Mouse (Mus musculus) hindbrain, embryonic 14.5 days (tissue): Measurements from ENCODE around the gene Bmp5. TPM values are rescaled to one million over a fixed set of nuclear protein-coding genes. Genes with fewer than 3 reads are reported as not detected.
"Not testable (repeated sequence)": the region's sequence is repeated elsewhere in the genome, so short reads cannot be mapped to it uniquely, and the experiment has no call there.

ENCODE experiments used
- ATAC-seq: fragments of 200-750 bp; cut with Nextera tagmentation; 2 replicates; pipeline ENCODE4 v1.8.0; 2017; ENCODE audit warnings: moderate number of reproducible peaks, mild to moderate bottlenecking, moderate TSS enrichment, moderate library complexity; ENCODE audit not compliant: low FRiP score
- DNase-seq: peaks from one replicate; pipeline ENCODE4 v3.0.0-alpha.2; 2015; ENCODE audit warnings: low spot score
- H3K27ac ChIP-seq: fragments of 300-500 bp; sonication (generic); 2 replicates; pipeline ENCODE4 v1.5.1; 2014; ENCODE audit warnings: mild to moderate bottlenecking, moderate library complexity
- H3K27me3 ChIP-seq: fragments of 300-500 bp; sonication (generic); 2 replicates; pipeline ENCODE4 v1.6.1; 2014; ENCODE audit warnings: mild to moderate bottlenecking, low read length, mixed read lengths; ENCODE audit not compliant: control insufficient read depth, insufficient read depth
- H3K36me3 ChIP-seq: fragments of 300-500 bp; sonication (generic); replicated peaks from 2 replicates; pipeline ENCODE4 v1.6.1; 2014; ENCODE audit not compliant: control insufficient read depth, insufficient read depth
- H3K4me1 ChIP-seq: fragments of 300-500 bp; sonication (generic); replicated peaks from 2 replicates; pipeline ENCODE4 v1.6.1; 2014; ENCODE audit warnings: antibody characterized with exemption, low read length, mixed read lengths; ENCODE audit not compliant: control insufficient read depth, insufficient read depth
- H3K4me2 ChIP-seq: fragments of 300-500 bp; sonication (generic); replicated peaks from 2 replicates; pipeline ENCODE4 v1.6.1; 2014; ENCODE audit warnings: mild to moderate bottlenecking, moderate library complexity
- H3K4me3 ChIP-seq: fragments of 300-500 bp; sonication (generic); replicated peaks from 2 replicates; pipeline ENCODE4 v1.5.1; 2014; ENCODE audit warnings: mild to moderate bottlenecking, low read length
- H3K9ac ChIP-seq: fragments of 300-500 bp; sonication (generic); 2 replicates; pipeline ENCODE4 v1.6.1; 2014
- H3K9me3 ChIP-seq: fragments of 300-500 bp; sonication (generic); 2 replicates; pipeline ENCODE4 v1.6.1; 2016; ENCODE audit warnings: low read length; ENCODE audit not compliant: control insufficient read depth
- WGBS: fragments of 180-500 bp; shearing (Covaris S2); extraction: QIAGEN DNeasy Blood & Tissue Kit; methylation state at CpG from one replicate; pipeline ENCODE4 v1.1.7; 2014; 5-methylcytosine and 5-hydroxymethylcytosine counted together
- polyA plus RNA-seq: library from polyadenylated mRNA; unstranded; fragments of >200 nt; fragmentation: Nextera tagmentation; extraction: Ambion mirVana; gene quantifications from 2 replicates; pipeline ENCODE4 v1.2.1, GENCODE M21; 2014

The Bmp5 gene
- polyA plus RNA-seq, 1 experiment from 2014 or later: 5.4 TPM

DNA sequence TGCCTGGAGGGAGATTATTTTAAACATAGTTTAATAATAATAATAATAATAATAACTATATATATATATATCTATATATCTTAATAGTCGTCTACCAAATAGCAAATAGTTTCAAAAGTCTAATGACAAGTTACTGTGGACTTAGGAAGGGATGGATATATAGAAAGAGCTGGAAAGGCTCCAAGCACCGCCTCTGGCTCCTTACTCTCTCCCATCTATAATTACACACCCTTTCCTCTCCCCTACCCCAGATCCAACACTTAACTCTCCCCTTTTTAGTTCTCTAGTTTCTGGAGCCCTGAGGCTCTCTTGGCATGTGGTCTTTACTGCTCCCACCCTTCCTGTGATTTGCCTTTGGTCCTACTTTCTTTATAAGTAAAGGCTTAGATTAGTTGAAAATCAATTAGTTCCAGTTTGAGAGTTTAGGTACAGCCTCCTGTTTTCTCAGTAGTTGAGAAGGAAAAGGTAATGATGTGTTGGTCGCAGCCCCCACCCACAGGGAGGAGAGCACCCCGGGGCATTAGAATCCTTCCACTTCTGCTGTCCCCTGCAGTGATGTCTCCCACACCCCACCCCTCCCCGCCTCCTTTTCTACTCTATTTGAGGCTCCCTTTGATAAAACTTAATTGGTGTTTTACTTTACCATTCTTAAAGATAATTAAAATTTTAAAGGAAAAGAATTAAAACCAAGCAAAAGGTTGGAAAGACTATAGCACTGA is 5.6 kb downstream of the Bmp5 start:
- Histone ChIP-seq H3K4me3 (no peak overlapping the region), H3K4me2 (no peak overlapping the region), H3K9ac (no peak overlapping the region), H3K27ac (no peak overlapping the region), H3K4me1 (no peaks in the 10 kb centered on the region), H3K36me3 (no peaks in the 10 kb centered on the region), H3K27me3 (no peaks in the 10 kb centered on the region), H3K9me3 (no peaks in the 10 kb centered on the region)
- no peak for ATAC-seq
- no peak for DNase-seq
- WGBS: 27% methylated on average over 5 of the region's 5 CpGs

DNA sequence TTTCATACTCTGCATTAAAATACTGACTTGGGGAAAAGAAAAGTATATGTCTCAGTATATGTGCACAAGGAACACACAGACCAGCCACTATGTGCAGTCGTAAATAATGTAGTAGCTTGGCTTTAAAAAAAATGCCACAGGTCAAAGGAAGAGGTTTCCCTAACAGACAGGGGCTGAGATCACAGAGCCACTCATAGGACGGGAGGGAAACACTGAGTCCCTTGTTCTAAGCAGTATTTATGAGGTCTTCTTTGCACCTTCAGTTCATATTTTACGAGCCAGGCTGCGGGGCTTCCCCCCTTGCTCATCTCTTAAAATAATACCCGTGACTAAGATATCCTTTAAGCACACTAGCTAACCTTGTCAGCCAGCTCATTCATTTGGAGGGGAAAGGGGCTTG is 6.4 kb downstream of the Bmp5 start:
- WGBS: 29% methylated on average over 5 of the region's 5 CpGs
- Histone ChIP-seq H3K4me3 (no peak overlapping the region), H3K27ac (no peak overlapping the region), H3K9me3 (no peaks in the 10 kb centered on the region), H3K4me2 (no peak overlapping the region), H3K36me3 (no peaks in the 10 kb centered on the region), H3K4me1 (no peaks in the 10 kb centered on the region), H3K27me3 (no peaks in the 10 kb centered on the region), H3K9ac (no peak overlapping the region)
- DNase-seq (no peak), ATAC-seq (no peak)

DNA sequence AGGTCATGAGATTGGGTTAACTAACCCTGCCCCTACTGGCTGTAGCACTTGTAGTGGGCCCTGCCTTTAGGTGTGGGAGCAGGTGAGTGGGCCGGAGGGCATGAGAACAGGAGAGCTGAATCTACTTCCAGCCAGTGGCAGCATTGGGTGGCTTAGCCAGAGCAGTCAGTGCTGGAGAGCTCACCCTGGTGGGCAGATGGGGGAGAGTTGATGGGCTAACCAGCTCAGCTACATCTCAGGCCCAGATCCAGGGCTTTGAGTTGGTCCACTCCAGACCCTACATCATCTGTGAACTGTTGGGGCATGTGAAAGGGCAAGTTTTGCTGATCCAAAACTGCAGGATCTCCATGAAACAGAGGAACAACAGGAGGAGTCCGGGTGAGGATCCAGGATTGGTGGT is 8.4 kb downstream of the Bmp5 start:
- H3K27me3 ChIP-seq: no peaks in the 10 kb centered on the region
- DNase-seq (no peak), ATAC-seq (no peak)
- 90% methylated on average over 2 of the region's 2 CpGs for WGBS
- H3K9ac ChIP-seq: no peak overlapping the region
- no peaks in the 10 kb centered on the region for H3K36me3 ChIP-seq
- no peak overlapping the region for H3K4me2 ChIP-seq
- no peaks in the 10 kb centered on the region for H3K9me3 ChIP-seq
- no peak overlapping the region for H3K4me3 ChIP-seq
- no peak overlapping the region for H3K27ac ChIP-seq
- no peaks in the 10 kb centered on the region for H3K4me1 ChIP-seq

DNA sequence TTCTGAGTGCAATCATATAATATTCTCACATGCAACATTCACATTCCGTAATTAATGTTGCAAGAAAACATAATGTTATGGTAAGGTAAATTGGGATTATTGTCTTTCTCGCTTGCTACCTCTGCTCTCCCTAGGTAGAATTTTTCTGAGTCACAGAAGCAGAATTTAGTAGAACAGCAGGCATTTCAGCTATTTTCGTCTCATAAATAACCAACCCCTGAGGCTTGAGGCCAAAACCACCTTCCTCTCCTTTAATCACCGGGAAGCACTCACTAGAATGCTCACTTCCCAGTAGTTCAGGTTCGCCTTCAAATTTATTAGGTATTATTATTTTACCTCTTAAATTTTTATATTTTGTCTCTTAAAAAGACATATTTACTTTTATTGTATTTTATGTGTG is 10.8 kb downstream of the Bmp5 start:
- WGBS: 88% methylated on average over 5 of the region's 5 CpGs
- ATAC-seq: no peak
- no peak overlapping the region for H3K4me2 ChIP-seq

DNA sequence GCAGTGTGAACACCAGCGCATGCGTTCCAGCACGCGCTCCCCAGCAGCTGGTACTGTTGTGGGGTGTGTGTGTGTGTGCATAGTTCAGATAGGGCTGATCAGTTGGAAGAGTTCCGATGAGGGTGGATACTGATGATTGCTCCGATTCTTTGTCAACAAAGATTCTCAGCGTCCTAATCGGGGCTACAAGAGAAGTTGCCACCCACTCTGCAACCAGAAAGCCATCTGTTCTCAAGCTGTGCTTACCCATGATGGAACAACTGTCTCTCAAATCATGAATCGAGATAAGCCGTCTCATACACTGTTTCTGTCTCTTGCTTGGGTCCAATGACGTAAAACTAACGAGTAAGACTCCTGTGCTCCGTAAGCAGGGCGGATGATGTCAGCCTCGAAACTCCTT is 12.0 kb downstream of the Bmp5 start:
- no peak for ATAC-seq
- no peak overlapping the region for H3K4me3 ChIP-seq
- no peak overlapping the region for H3K9ac ChIP-seq
- no peak for DNase-seq
- no peaks in the 10 kb centered on the region for H3K36me3 ChIP-seq
- no peaks in the 10 kb centered on the region for H3K4me1 ChIP-seq
- 91% methylated on average over 15 of the region's 15 CpGs for WGBS
- H3K27me3 ChIP-seq: no peaks in the 10 kb centered on the region
- H3K4me2 ChIP-seq: no peak overlapping the region
- H3K27ac ChIP-seq: no peak overlapping the region
- H3K9me3 ChIP-seq: no peaks in the 10 kb centered on the region

More for the DNA sequence above, 10.8 kb downstream of the Bmp5 start:
- no peaks in the 10 kb centered on the region for H3K4me1 ChIP-seq
- no peaks in the 10 kb centered on the region for H3K36me3 ChIP-seq
- no peak overlapping the region for H3K27ac ChIP-seq
- no peaks in the 10 kb centered on the region for H3K9me3 ChIP-seq
- no peak overlapping the region for H3K9ac ChIP-seq
- no peak for DNase-seq
- H3K27me3 ChIP-seq: no peaks in the 10 kb centered on the region
- no peak overlapping the region for H3K4me3 ChIP-seq

DNA sequence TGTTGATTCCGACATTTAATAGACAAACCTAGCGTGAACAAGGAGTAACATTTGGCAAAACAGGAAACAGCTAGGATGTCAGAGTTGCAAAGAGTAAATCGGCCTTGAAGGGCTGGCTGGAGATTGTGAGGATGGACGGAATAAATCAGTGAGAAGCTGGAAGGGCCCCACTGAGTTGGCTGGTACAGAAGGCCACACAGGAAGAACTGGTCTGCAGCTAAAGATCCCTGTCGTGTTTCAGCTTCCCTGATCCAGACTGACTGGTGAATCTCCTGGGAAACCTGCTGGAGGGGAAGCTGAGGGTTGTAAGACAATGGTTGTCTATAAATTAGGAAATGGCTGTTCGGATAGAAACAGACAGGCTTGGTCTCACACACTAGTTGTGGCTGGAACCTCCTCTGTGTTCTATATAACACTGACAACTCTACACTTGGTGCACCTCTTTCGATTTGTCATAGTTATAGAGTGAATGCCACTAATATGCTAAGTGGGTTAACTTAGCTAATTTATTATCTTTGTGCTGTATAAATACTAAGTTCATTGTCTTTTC is 14.8 kb downstream of the Bmp5 start:
- WGBS: 59% methylated on average over 7 of the region's 7 CpGs
- no peak for DNase-seq

DNA sequence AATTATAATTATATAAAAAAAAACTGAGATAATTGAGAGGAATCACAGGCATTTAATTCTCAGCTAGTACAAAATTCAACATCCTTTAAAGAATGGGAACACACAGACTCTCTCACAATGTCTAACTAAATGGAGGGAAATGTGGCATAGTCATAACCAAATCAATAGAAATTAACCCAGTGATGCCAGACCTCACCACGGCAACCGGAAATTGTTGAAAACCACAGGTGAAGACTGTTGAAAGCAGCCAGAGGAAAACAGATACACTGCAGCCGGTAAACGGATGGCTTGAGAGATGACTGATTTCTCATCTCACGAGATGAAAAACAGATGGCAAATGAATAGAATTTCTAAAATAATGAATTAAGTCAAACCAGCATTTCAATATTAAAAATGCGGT is 29.8 kb downstream of the Bmp5 start:
- no peak overlapping the region for H3K4me3 ChIP-seq
- WGBS: 81% methylated on average over 6 of the region's 6 CpGs

More for the DNA sequence above, 14.8 kb downstream of the Bmp5 start:
- Histone ChIP-seq H3K27me3 (no peaks in the 10 kb centered on the region), H3K9ac (no peak overlapping the region), H3K36me3 (no peaks in the 10 kb centered on the region), H3K4me2 (no peak overlapping the region), H3K4me3 (no peak overlapping the region), H3K9me3 (no peaks in the 10 kb centered on the region), H3K27ac (no peak overlapping the region), H3K4me1 (no peaks in the 10 kb centered on the region)
- no peak for ATAC-seq

DNA sequence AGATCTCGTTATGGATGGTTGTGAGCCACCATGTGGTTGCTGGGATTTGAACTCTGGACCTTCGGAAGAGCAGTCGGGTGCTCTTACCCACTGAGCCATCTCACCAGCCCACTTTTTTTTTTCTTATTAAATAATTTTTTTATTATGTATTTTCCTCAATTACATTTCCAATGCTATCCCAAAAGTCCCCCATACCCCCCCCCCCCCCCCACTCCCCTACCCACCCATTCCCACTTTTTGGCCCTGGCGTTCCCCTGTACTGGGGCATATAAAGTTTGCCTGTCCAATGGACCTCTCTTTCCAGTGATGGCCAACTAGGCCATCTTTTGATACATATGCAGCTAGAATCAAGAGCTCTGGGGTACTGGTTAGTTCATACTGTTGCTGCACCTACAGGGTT is 33.0 kb downstream of the Bmp5 start:
- H3K36me3 ChIP-seq, H3K9ac ChIP-seq, H3K4me1 ChIP-seq, H3K9me3 ChIP-seq, H3K27ac ChIP-seq, H3K4me3 ChIP-seq, DNase-seq, H3K4me2 ChIP-seq, H3K27me3 ChIP-seq: not testable (repeated sequence)
- peak; percentile 81; the same call in 1 of the 2 replicates for ATAC-seq
- 97% methylated on average over 2 of the region's 4 CpGs for WGBS

More for the DNA sequence above, 29.8 kb downstream of the Bmp5 start:
- ATAC-seq (no peak), DNase-seq (no peak)
- Histone ChIP-seq H3K27ac (no peak overlapping the region), H3K36me3 (no peaks in the 10 kb centered on the region), H3K9ac (no peak overlapping the region), H3K4me2 (no peak overlapping the region), H3K27me3 (no peaks in the 10 kb centered on the region), H3K4me1 (no peaks in the 10 kb centered on the region), H3K9me3 (no peaks in the 10 kb centered on the region)

DNA sequence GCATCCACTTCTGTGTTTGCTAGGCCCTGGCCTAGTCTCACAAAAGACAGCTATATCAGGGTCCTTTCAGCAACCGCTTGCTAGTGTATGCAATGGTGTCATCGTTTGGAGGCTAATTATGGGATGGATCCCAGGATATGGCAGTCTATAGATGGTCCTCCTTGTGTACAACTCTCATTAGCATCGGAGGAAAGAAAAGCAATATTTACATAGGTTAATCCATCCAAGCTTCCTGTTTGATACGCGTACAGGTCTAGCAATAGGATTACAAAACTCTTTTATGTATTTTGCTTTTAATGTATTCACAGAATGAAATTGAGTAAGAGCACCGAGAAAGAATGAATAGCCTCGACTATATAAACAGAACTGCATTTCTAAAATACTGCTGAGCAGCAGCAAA is 33.5 kb downstream of the Bmp5 start:
- DNase-seq: no peak
- 82% methylated on average over 7 of the region's 7 CpGs for WGBS
- Histone ChIP-seq H3K36me3 (no peaks in the 10 kb centered on the region), H3K9ac (no peak overlapping the region), H3K27ac (no peak overlapping the region), H3K27me3 (no peaks in the 10 kb centered on the region), H3K4me1 (no peaks in the 10 kb centered on the region), H3K9me3 (no peaks in the 10 kb centered on the region), H3K4me2 (no peak overlapping the region), H3K4me3 (no peak overlapping the region)
- no peak for ATAC-seq
